Mouse (Mus musculus): ENCODE data around the gene Diexf.

GRCm38 (mm10) chr1:193102556-193102955 is 27.5 kb downstream of the Diexf start:
- TF ChIP-seq POLR2A (IDR thresholded peaks at IDR 0.05; ENCODE audit: low read depth, low read length) (no peak), CTCF (conservative IDR thresholded peaks at IDR 0.05; ENCODE audit: insufficient read depth, insufficient read length, low read depth, low read length) (no peak)
